Mouse (Mus musculus) thymus, adult 18-20 months (tissue): ENCODE measurements around the gene Zfp120.
A peak's percentile ranks its signal among the peaks of the same experiment; 100 is the strongest.
"Not testable (repeated sequence)": the region's sequence is repeated elsewhere in the genome, so short reads cannot be mapped to it uniquely, and the experiment has no call there.

Experiments used
- DNase-seq, 2 experiments: peaks; one replicate each; pipeline ENCODE4 v3.0.0; 2022; ENCODE audit warnings: mixed read lengths in 2 of 2

Gene Zfp120

GRCm38 (mm10) chr2:150136435-150136897 is at the start of gene Zfp120:
TSS of gene Zfp120 (minus strand) at chr2:150136708.
- peak; percentile 67 to 83 for DNase-seq

DNA sequence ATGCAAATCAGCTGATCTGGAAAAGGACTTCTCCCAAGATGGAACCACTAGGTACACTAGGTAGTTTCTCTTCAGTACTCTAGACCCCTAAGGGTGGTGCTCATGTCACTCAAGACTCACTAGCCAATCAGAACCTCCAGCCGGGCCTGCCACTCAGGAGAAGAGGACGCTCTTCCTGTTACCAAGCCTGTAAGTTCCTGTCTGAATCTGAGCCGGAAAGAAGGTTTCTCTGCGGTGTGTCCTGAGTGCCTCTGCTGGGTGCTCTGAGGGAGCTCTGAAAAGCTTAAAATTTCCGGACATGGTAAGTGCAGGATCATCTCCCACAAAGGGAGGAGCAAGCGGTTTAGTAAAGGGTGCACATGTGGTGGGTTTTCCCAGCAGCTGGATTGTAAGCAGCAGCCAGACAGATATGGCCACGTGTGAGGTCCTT is 45.1 kb upstream of the Zfp120 start, which contains the start of gene Gm14139:
Gene Gm14139, plus strand, starts transcription at position 186 of the 430 bp plus-strand sequence.
- DNase-seq, result not testable (repeated sequence)

DNA sequence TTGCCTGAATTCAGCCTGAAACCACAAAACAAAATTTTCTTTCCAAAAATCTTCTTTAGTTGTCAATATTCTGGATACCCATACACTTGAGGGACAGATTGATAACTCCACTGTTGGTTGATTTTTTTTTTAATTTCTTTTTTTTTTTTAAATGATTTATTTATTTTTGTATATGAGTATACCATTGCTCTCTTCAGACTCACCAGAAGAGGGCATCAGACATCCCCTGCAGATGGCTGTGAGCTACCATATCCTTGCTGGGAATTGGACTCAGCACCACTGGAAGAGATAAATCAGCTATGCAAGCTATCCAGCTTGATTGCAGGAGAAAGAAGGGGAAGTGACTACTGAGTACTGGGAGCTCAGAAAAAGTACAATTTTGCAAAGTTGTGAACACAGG is 44.5 kb upstream of the Zfp120 start:
- not testable (repeated sequence) for DNase-seq

DNA sequence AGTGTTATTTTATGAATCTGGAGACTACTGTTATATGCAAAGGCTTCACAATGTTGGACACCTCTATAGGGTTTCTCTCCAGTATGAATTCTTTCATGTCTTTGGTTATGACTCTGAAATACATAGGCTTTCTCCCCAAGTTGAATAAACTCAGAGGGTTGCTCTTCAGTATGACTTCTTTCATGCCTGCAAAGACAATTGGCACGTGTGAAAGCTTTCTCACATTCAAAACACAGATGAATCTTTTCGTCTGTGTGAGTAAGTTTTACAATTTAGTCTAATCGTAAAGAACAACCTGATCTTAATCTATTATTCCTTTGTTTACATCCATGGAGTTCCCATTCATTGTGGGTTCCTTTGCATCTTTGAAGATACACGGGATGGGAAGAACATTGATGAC is 43.1 kb upstream of the Zfp120 start, which contains the start of gene Gm10770:
Gene Gm10770, minus strand, starts transcription at position 101 of the 400 bp plus-strand sequence.
- not testable (repeated sequence) for DNase-seq

- DNase-seq, result no peak
Observed at GRCm38 (mm10) chr2:150173833-150174232, 37.3 kb upstream of the Zfp120 start.

- DNase-seq, result no peak
Observed at GRCm38 (mm10) chr2:150166703-150167102, 30.2 kb upstream of the Zfp120 start.

GRCm38 (mm10) chr2:150132773-150133172 is 3.7 kb downstream of the Zfp120 start:
- DNase-seq, result no peak

GRCm38 (mm10) chr2:150132002-150132401 is 4.5 kb downstream of the Zfp120 start:
- not testable (repeated sequence) for DNase-seq

DNA sequence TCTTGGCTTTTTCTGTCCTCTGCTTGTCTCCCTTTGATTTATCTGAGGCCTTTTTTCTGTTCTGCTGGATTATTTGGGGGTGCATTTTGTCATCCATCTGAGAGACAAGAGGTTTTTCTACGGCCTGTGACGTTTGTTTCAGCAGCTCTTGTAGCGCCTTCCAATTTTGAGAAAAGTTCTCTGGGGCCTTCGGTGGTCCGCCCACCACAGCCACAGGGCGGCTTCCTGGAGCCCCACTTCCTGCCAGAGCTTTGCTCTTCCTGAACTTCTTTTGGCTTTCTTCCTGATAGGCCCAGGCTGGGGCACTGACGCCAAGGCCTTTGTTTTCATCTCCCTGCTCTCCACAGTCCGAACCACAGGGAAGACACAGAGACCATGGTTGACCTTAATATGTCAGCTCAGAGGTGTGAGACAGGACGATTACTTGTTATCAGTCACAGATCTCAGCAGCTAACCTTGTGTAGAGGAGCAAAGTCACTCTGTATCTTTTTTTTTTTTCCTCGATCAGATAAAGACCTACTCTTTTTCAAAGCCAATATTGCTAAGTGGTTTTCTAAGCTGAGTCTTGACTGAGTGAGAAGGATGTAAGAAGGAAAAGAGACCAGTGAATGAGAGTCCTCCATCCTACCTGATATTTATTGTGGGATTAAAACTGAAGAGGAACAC is 25.1 kb downstream of the Zfp120 start:
- no peak for DNase-seq

- DNase-seq, result not testable (repeated sequence)
Observed at GRCm38 (mm10) chr2:150099618-150100017, 36.9 kb downstream of the Zfp120 start.
